Mouse (Mus musculus) cerebellum, adult (tissue): ENCODE results near the gene Spata5.

Experiments
- ATAC-seq: cut with Nextera tagmentation; 2 replicates; pipeline ENCODE4 v1.9.2; 2017; ENCODE audit warnings: mild to moderate bottlenecking, moderate library complexity, mixed read lengths; ENCODE audit not compliant: insufficient number of reproducible peaks, low FRiP score, low TSS enrichment

Gene Spata5

GRCm38 (mm10) chr3:37418961-37419457, 687 bp upstream of the Spata5 start:
- peak; percentile 60 for ATAC-seq

GRCm38 (mm10) chr3:37420072-37420471, 376 bp downstream of the Spata5 start, which contains the start of gene Nudt6:
Nudt6 (minus strand) TSS chr3:37420211.
- ATAC-seq, result peak; percentile 74

GRCm38 (mm10) chr3:37420641-37421040, 945 bp downstream of the Spata5 start:
- peak; percentile 2; the same call in 1 of the 2 replicates for ATAC-seq

- no peak for ATAC-seq
Measured at GRCm38 (mm10) chr3:37421179-37421578, 1.5 kb downstream of the Spata5 start.

- ATAC-seq, result no peak
Measured at GRCm38 (mm10) chr3:37426069-37426468, 6.4 kb downstream of the Spata5 start.

DNA sequence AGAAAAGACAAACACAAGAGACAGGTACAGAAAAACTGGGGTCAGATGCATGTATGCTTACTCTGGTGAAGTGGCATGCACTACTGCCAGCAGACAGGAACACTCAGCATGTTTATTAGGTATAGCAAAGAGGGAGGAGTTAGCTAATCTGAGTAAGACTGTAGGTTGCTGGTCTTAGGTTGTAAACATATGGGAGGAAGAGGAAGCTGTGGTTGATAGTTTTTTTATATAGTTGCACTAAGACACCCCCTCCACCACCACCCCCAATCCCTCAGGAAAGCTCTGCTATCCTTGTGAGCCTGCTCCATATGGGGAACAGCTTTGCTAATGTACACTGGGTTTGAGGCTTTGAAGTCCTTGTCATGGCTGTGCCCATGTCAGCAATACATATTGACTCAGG, 10.7 kb downstream of the Spata5 start:
- ATAC-seq, result no peak

DNA sequence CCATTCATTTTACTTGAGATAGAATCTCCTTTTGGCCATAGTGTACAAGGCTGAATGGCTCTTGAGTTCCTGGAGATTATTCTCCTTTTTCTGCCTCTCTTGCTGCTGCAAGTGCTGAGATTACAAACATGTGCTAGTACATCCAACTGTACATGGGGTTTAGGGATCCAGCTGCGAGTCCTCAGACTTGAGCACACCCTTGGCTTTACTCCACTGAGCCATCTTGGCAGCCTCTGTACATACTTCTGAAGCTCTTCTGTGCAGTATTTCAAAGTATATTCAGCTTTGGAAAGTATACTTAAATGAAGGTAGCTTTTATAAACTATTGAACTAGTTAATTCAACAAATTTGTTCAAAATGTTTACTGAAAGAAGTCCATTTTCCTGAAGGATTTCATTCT, 20.1 kb downstream of the Spata5 start:
- ATAC-seq, result no peak

- ATAC-seq, result no peak
Measured at GRCm38 (mm10) chr3:37443409-37443808, 23.7 kb downstream of the Spata5 start.

- ATAC-seq, result no peak
Measured at GRCm38 (mm10) chr3:37455992-37456391, 36.3 kb downstream of the Spata5 start.

- no peak for ATAC-seq
Measured at GRCm38 (mm10) chr3:37468170-37468569, 48.5 kb downstream of the Spata5 start.

DNA sequence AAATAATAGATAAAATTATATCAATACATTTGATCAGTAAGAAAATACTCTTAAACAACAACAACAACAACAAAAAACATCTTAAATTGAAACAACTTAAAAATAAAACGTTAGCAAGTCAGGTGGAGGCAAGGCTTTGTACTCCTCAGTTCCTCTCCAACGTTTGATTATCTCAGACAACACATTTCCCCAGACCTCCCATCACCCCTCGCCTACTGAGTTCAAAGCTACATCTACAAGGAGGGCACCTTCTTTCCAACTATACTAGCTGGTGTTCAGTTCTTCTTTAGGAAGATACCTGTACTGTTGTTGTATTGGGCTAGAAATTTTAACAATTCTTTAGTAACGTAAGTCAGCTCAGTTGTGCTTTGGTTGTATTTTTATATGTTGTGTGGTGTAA, 49.7 kb downstream of the Spata5 start:
- ATAC-seq, result no peak

DNA sequence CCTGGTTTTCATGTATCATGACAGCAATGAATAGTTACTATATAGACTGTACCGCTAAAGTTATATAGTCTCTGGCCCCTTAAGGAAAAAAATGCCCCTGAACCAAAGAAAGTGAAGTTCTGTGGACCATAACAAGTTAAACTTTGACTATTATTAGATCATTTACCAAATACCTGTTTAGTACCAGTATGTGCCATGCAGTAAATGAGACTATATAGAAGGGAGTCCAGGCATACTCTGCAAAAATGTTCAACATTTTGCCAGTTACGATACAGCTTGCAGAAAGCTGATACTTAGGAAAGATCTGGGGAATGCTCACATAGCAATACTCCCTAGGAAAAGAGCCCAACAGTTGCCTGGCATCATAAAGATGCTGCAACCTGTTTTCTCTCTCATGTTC, 51.2 kb downstream of the Spata5 start:
- ATAC-seq, result no peak

DNA sequence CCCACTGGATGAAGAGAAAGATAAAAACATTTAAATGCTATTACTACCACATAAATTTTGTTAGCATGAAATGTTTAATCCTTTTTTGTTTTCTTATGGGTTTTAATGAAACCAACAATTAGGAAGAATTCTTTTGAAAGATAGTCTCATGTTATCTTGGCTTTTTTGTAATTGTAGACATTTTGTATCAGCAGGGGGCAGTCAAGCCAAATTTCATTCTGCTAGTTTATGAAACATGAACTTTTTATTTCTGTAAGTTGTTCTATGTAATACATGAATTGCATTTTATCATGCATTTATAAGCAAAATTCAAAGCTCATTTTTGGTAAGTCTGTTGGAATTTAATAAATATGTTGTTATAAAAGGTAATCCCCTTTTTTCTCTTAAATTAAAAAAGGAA, 52.8 kb downstream of the Spata5 start:
- ATAC-seq, result no peak

DNA sequence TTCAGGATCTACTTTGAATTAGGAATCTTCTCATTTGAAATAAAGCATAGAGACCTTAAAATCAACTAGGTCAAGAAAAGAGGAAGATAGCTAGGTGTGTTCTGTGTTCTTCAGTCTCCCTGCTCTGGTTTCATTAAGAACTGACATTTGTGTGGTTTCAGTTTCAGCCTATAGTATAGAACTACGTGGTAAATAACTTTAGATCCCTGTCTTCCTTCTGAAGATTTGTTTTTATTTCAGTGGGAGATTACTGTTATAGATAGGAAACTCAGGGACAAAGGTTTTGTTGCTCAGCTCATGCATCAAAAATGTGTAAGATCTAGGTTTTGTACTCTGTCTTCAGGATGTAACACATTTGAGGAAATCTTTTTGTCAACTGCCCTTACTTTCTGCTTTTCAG, 56.8 kb downstream of the Spata5 start:
- no peak for ATAC-seq

GRCm38 (mm10) chr3:37477438-37478188, 57.9 kb downstream of the Spata5 start:
- no peak for ATAC-seq

GRCm38 (mm10) chr3:37479771-37480170, 60.1 kb downstream of the Spata5 start:
- ATAC-seq, result no peak

GRCm38 (mm10) chr3:37481295-37481694, 61.6 kb downstream of the Spata5 start:
- no peak for ATAC-seq

DNA sequence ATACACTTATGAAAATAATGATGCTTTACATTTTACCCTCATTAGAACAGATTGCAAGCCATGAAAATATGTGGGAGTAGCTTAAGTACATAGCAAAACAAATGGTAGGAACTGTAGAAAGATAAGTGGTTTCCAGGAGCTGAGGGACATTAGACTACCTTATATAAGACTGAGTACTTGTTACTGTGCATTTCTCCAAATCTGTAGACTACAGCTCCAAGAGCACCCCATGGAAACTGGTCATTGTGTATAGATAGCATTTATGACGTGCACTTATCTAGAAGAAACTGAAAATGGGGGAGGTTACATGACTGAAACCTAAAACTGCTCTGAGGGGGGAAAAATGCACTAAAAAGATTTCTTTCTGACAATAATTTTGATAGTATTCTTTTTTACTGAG, 63.0 kb downstream of the Spata5 start:
- no peak for ATAC-seq

DNA sequence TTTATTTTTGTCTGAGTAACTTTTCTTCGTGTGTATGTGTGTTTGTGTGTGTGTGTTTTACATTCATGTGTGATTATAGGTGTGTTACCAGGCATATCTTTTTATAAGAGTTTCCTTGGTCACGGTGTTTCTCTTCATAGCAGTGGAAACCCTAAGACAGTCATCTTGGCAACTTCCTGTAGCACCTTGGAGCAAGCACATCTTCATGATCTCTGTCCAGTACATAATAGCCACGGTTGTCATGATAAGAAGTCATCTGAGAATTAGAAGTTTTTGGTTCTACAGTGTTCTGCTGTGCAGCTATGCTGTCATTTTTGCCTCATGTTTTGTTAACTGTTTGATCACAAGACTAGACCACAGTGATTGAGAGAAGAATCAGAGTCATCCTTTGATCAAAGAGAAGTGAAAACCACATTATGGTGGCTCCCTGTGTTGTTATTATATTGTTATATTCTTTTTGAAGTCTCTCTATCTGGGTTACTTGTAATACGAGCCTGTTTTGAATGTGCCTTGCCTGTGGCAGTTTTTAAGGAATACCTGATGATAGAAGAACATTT, 64.1 kb downstream of the Spata5 start:
- ATAC-seq, result no peak

DNA sequence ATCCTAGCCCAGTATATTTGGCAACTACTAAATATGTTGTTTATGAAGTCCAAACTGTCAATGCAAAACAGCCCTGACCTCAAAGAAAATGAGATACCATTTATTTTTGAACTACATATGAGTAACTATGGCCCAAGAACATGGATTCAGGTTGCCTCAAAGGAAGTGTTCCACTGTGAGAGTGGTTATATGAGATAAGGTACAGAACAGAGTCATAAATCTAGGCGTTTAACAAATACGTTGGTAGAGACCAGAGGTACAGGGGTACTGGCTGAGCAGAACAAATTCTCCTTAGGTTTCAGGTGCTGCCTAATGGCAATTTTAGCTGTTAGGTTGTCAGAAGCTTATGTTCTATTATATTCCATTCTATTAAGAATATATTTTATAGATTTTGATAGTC, 67.9 kb downstream of the Spata5 start:
- no peak for ATAC-seq

- no peak for ATAC-seq
Measured at GRCm38 (mm10) chr3:37488173-37488572, 68.5 kb downstream of the Spata5 start.

DNA sequence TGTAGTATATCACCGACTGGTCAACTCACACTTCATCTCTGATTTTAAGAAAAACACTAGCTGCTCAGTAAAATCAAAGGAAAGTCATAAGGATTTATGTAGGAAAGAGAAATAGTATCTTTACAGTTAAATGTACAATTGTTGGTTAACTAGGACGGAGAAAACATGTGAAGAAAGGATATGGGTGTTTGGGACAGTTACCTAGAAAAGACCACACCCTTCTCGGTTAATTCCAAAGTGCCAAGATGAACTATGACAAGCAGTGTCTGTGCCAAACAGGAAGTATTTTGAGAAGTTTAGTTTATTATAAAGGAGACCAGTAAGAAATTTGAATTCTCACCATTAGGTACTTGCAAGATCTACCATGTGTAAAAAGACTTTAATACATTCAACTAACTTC, 70.3 kb downstream of the Spata5 start:
- no peak for ATAC-seq
